In genomic region chrX:12155068-12155840, GRCm38 (mm10) we compare ENCODE assay signal across 8 mouse cellular contexts. TPM values are rescaled to one million over a fixed set of nuclear protein-coding genes. Genes with fewer than 3 reads are reported as not detected.
DNase-seq lines count a peak whose midpoint lies in the region; ATAC-seq and TF ChIP-seq lines count a peak whose summit lies in the region.

No protein-coding gene starts in this region.

- WGBS in embryonic facial prominence, embryonic 13.5 days = 18% methylated on average over 28 of the region's 30 CpGs
- WGBS in intestine, embryonic 15.5 days = 21% methylated on average over 30 of the region's 30 CpGs
- 9% methylated on average over 27 of the region's 30 CpGs for WGBS in neural tube, embryonic 11.5 days

- H3K4me3 ChIP-seq in layer of hippocampus, adult 2 months = peak overlapping the region; percentile 46
- H3K4me3 ChIP-seq in embryonic facial prominence, embryonic 13.5 days = peak overlapping the region; percentile 26
- peak overlapping the region; percentile 23 for H3K4me3 ChIP-seq in intestine, embryonic 15.5 days (replicated peaks)
- H3K4me3 ChIP-seq in neural tube, embryonic 11.5 days (ENCODE audit: low read depth, low read length) = no peak overlapping the region

- no peak for ATAC-seq in embryonic facial prominence, embryonic 13.5 days (ENCODE audit: insufficient number of reproducible peaks, insufficient read depth, low FRiP score, low TSS enrichment, low read depth)
- no peak for ATAC-seq in intestine, embryonic 15.5 days
- ATAC-seq in neural tube, embryonic 11.5 days (ENCODE audit: insufficient read depth, low FRiP score, low TSS enrichment) = no peak

- TF ChIP-seq CTCF in layer of hippocampus, adult 2 months (conservative IDR thresholded peaks at IDR 0.05) = no peak

- peaks cover 54% of the 10 kb centered on the region for H3K4me1 ChIP-seq in embryonic facial prominence, embryonic 13.5 days
- peaks cover 17% of the 10 kb centered on the region; the same call in 1 of the 2 replicates for H3K4me1 ChIP-seq in intestine, embryonic 15.5 days (replicated peaks)
- peaks cover 11% of the 10 kb centered on the region; the same call in 1 of the 2 replicates for H3K4me1 ChIP-seq in neural tube, embryonic 11.5 days (ENCODE audit: control insufficient read depth, insufficient read depth, low read length)

- H3K4me2 ChIP-seq in embryonic facial prominence, embryonic 13.5 days = peak overlapping the region; percentile 56
- H3K4me2 ChIP-seq in intestine, embryonic 15.5 days (replicated peaks) = peak overlapping the region; percentile 53
- H3K4me2 ChIP-seq in neural tube, embryonic 11.5 days (ENCODE audit: low read depth) = peak overlapping the region; percentile 36

- no peaks in the 10 kb centered on the region for H3K36me3 ChIP-seq in embryonic facial prominence, embryonic 13.5 days
- H3K36me3 ChIP-seq in intestine, embryonic 15.5 days = no peaks in the 10 kb centered on the region
- no peaks in the 10 kb centered on the region for H3K36me3 ChIP-seq in neural tube, embryonic 11.5 days (ENCODE audit: control insufficient read depth, insufficient read depth, low read length)

- 0 out of 2 replicates have a peak overlapping the region, but pooled peaks have one; percentile 32 for H3K9ac ChIP-seq in embryonic facial prominence, embryonic 13.5 days
- peak overlapping the region; percentile 30; the same call in 1 of the 2 replicates for H3K9ac ChIP-seq in intestine, embryonic 15.5 days
- 0 out of 2 replicates have a peak overlapping the region, but pooled peaks have one; percentile 6 for H3K9ac ChIP-seq in neural tube, embryonic 11.5 days (ENCODE audit: low read length)

- H3K27me3 ChIP-seq in embryonic facial prominence, embryonic 13.5 days = peaks cover 98% of the 10 kb centered on the region
- peaks cover 28% of the 10 kb centered on the region for H3K27me3 ChIP-seq in intestine, embryonic 15.5 days (replicated peaks)
- H3K27me3 ChIP-seq in neural tube, embryonic 11.5 days (ENCODE audit: control insufficient read depth, insufficient read depth, low read length) = peaks cover 62% of the 10 kb centered on the region

- DNase-seq in layer of hippocampus, adult 2 months (ENCODE audit: low spot score in 2 of 2) = no peak
- no peak for DNase-seq in layer of hippocampus, adult 18-20 months (ENCODE audit: low spot score in 2 of 2)
- DNase-seq in neural tube, embryonic 11.5 days (ENCODE audit: low spot score) = no peak
- DNase-seq in gastrocnemius, postnatal 25 days = no peak
- no peak for DNase-seq in layer of hippocampus, adult 9-11 months
- no peak for DNase-seq in layer of hippocampus, postnatal 36 days

- no peaks in the 10 kb centered on the region for H3K9me3 ChIP-seq in embryonic facial prominence, embryonic 13.5 days
- H3K9me3 ChIP-seq in intestine, embryonic 15.5 days = no peaks in the 10 kb centered on the region
- no peaks in the 10 kb centered on the region for H3K9me3 ChIP-seq in neural tube, embryonic 11.5 days (ENCODE audit: control insufficient read depth, low read length)

- no peak overlapping the region for H3K27ac ChIP-seq in layer of hippocampus, adult 2 months
- H3K27ac ChIP-seq in embryonic facial prominence, embryonic 13.5 days = no peak overlapping the region
- no peak overlapping the region for H3K27ac ChIP-seq in intestine, embryonic 15.5 days
- no peak overlapping the region for H3K27ac ChIP-seq in neural tube, embryonic 11.5 days (ENCODE audit: low read depth, low read length)

RNA-seq across cellular contexts. Expression of gene Bcor, which starts 4.9 kb away (rescaled TPM):
- total RNA-seq in layer of hippocampus, adult 2 months (2021) = 10 to 100 TPM; 16.7 to 21.3 TPM
- 10 to 100 TPM; 20.8 to 20.9 TPM for total RNA-seq in layer of hippocampus, adult 18-20 months (2021)
- polyA plus RNA-seq in embryonic facial prominence, embryonic 13.5 days (2015; fragmentation: Nextera tagmentation; extraction: Ambion mirVana) = 16.7 and 17.4 TPM in 2 replicates
- polyA plus RNA-seq in intestine, embryonic 15.5 days (2015; fragmentation: Nextera tagmentation; extraction: Ambion mirVana) = 12.4 and 13.7 TPM in 2 replicates
- 21.0 and 26.7 TPM in 2 replicates for polyA plus RNA-seq in neural tube, embryonic 11.5 days (2014; fragmentation: Nextera tagmentation; extraction: Ambion mirVana)
- total RNA-seq in gastrocnemius, postnatal 25 days (2021) = 10 to 100 TPM; 10.1 to 13.7 TPM
- total RNA-seq in layer of hippocampus, postnatal 36 days (2021) = 10 to 100 TPM; 16.9 to 19.3 TPM
